Mouse (Mus musculus) embryonic fibroblast, embryonic 13.5 days (primary cell): ENCODE measurements around the gene Actb. TPM values are rescaled to one million over a fixed set of nuclear protein-coding genes. Genes with fewer than 3 reads are reported as not detected.
"Not testable (repeated sequence)": the region's sequence is repeated elsewhere in the genome, so short reads cannot be mapped to it uniquely, and the experiment has no call there.

Source experiments
- H3K27ac ChIP-seq: 2 replicates; pipeline ENCODE4 v1.5.1; 2012; ENCODE audit warnings: low read length, control low read depth, inconsistent platforms; ENCODE audit not compliant: insufficient read depth
- H3K4me1 ChIP-seq: 2 replicates; pipeline ENCODE4 v1.6.1; 2011; ENCODE audit warnings: low read length; ENCODE audit not compliant: control insufficient read depth, insufficient read depth
- H3K4me3 ChIP-seq: 2 replicates; pipeline ENCODE4 v1.5.1; 2011; ENCODE audit warnings: mild to moderate bottlenecking, control low read depth, low read length; ENCODE audit not compliant: insufficient read depth
- CTCF ChIP-seq: IDR thresholded peaks from 2 replicates; pipeline ENCODE4 v1.5.1; 2011; ENCODE audit warnings: mild to moderate bottlenecking, control low read depth, low read length, moderate library complexity, borderline replicate concordance; ENCODE audit not compliant: insufficient read depth
- POLR2A ChIP-seq: IDR thresholded peaks from 2 replicates; pipeline ENCODE4 v1.6.1; 2011; ENCODE audit warnings: low read depth, mild to moderate bottlenecking, control low read depth, low read length, moderate library complexity
- polyA plus RNA-seq: library from polyadenylated mRNA; stranded (reverse); fragments of >200 nt; gene quantifications from 2 replicates; pipeline ENCODE4 v1.2.4, GENCODE M21; 2011; ENCODE audit warnings: low read depth; ENCODE audit not compliant: missing spikeins, insufficient read length

Actb gene
- polyA plus RNA-seq, 1 experiment: 7,994 TPM

DNA sequence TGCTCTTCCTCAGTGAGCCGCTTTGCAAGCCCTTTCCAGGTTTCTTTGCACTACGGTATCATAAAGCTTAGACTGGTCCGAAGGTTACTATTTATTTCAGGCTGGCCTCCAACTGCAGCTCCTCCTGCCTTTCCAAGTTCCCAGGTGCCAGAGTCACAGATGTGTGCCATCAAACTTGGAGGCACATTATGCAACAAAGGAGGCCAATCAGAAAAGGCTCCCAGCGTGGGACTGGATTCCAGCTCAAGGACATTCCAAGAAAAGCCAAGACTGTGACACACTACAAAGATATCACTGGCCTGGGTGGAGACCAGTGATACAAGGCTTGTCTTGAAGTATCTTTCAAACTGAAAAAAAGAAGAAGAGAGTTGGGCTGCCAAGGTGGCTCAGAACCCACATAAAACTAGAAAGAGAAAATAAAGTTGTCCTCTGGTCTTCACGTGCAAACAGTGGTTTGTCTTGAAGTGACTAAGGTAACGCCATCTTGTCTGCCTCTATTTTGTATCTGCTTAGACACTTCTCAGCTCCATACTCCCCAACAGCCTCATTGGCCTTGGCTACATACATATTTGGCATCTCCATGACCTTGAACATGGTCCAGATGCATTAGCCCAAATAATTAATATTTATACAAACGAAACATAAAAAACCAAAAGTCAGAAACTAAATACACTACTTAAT, 8.8 kb downstream of the Actb start:
- Histone ChIP-seq H3K4me3 (no peak overlapping the region), H3K27ac (no peak overlapping the region), H3K4me1 (0 out of 2 replicates have a peak, but pooled peaks cover 3% of the 10 kb centered on the region)
- TF ChIP-seq POLR2A: peak; percentile 12; the same call in 1 of the 2 replicates
- TF ChIP-seq CTCF: no peak

- no peak overlapping the region for H3K27ac ChIP-seq
- 0 out of 2 replicates have a peak, but pooled peaks cover 3% of the 10 kb centered on the region for H3K4me1 ChIP-seq
- TF ChIP-seq CTCF (no peak), POLR2A (no peak)
- no peak overlapping the region for H3K4me3 ChIP-seq
These were observed 9.8 kb downstream of the Actb start for GRCm38 (mm10) chr5:142896713-142897112.

DNA sequence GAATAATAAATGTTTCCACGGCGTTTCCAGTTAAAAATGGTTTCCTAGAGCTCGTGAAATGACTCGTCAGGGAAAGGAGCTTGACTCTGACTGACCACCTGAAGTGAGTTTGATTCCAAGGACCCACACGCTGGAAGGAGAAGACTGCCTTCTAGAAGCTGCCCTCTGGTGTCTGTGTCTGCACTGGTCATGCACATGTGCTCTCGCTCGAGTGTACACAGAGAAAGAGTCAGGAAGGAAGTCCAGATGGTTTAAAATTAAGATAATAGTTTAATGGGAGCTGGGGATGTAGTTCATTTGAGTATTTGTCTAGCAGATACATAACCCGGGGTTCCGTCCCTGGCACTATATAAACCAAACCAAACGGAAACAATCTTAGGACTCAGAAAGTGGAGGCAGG, 10.4 kb downstream of the Actb start:
- TF ChIP-seq POLR2A (no peak; the same call in 1 of the 2 replicates), CTCF (no peak; the same call in 1 of the 2 replicates)
- peak overlapping the region; percentile 75; the same call in 1 of the 2 replicates for H3K4me3 ChIP-seq

GRCm38 (mm10) chr5:142894918-142895613, 11.5 kb downstream of the Actb start, which contains the start of gene Fbxl18:
TSS of gene Fbxl18 (minus strand) at chr5:142895421.
- Histone ChIP-seq H3K4me1 (0 out of 2 replicates have a peak, but pooled peaks cover 3% of the 10 kb centered on the region), H3K4me3 (peak within 1 kb of the TSS; percentile 75), H3K27ac (peak within 1 kb of the TSS; percentile 41)

More for the DNA sequence above, 10.4 kb downstream of the Actb start:
- no peak overlapping the region for H3K27ac ChIP-seq
- 0 out of 2 replicates have a peak, but pooled peaks cover 3% of the 10 kb centered on the region for H3K4me1 ChIP-seq

DNA sequence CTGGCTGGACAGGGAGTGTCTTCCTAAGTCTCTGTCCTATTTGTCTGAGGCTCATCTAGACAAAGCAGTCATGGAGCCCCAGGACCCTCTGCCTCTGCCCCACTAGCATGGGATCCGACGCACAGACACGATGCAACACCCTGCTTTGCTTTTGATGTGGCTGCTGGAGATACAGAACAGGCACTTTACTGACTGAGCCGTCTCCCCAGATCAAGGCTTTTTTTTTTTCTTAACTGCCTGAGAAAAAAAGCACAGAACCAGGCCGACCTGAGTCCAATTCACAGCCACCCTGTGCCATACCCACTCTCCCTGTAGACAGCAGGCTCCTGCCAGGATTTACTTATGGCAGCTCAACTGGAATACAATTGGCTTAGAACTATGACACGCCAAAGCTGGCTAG, 15.2 kb downstream of the Actb start:
- Histone ChIP-seq H3K4me1 (0 out of 2 replicates have a peak, but pooled peaks cover 3% of the 10 kb centered on the region), H3K4me3 (no peak overlapping the region), H3K27ac (no peak overlapping the region)
- TF ChIP-seq POLR2A: no peak

More at GRCm38 (mm10) chr5:142894918-142895613, 11.5 kb downstream of the Actb start, which contains the start of gene Fbxl18:
- TF ChIP-seq POLR2A (peak; percentile 77), CTCF (no peak)

- H3K4me3 ChIP-seq, H3K4me1 ChIP-seq, H3K27ac ChIP-seq: not testable (repeated sequence)
These were observed 19.0 kb downstream of the Actb start for GRCm38 (mm10) chr5:142887533-142887932.

DNA sequence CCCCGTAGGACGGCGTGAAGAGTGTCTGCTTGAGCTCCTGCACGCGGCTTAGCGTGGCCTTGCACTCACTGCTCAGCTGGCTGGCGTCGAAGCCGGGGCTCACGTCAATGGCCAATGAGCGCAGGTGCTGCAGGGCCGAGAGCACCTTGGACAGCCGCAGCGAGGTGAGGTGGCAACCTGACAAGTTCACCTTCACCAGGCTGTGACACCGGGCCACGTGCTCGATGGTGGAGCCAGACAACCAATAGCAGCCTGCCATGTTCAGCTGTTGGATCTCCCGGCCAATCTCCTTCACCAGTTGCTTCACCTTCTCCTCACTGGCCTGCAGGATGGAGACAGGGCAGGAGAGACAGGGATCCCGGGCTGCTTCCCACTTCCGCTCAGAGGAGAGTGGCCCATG, 19.8 kb downstream of the Actb start:
- Histone ChIP-seq H3K27ac (no peak overlapping the region), H3K4me3 (no peak overlapping the region), H3K4me1 (no peaks in the 10 kb centered on the region)
- no peak for TF ChIP-seq CTCF
- no peak for TF ChIP-seq POLR2A

GRCm38 (mm10) chr5:142886181-142886580, 20.4 kb downstream of the Actb start:
- Histone ChIP-seq H3K4me3 (no peak overlapping the region), H3K4me1 (no peaks in the 10 kb centered on the region), H3K27ac (no peak overlapping the region)
- TF ChIP-seq POLR2A: no peak
- TF ChIP-seq CTCF: no peak

DNA sequence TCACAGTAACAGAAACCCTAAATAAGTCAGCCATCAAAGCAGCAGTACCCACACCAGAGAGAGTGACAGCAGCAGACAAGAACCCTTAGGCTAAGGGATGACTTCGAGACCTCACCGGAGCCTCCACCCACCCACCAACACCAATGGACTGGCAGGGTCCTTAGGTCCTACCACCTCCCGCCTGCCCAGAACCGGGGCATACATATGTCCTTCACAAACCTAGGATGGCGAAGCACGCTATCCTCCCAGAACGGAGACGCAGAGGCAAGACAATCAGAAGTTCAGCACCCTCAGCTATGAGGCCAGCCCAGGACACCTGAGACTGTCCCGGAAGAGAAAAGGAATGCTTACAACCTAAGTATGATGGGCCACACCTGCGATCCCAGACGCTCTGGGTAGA, 24.1 kb downstream of the Actb start:
- Histone ChIP-seq H3K4me1 (no peaks in the 10 kb centered on the region), H3K4me3 (no peak overlapping the region), H3K27ac (no peak overlapping the region)
- TF ChIP-seq CTCF (no peak), POLR2A (no peak)

DNA sequence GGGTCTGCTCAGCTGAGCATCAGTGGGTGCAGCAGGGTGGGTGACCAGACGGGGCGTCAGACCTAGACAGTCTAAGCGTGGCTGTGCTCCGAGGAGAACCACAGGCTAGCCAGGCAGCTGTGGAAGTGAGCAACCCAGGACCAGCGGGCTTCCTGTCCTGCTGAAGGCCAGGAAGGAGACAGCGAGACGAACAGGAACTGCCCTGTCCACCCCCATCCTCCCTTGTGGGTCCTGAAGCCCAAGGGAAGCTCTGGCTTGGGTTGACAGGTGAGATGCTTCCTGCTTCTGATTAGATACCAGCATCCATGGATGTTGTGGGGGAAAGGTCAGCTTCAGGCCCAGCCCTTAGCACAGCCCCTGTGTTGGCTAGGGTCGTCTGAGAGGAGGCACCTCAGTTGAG, 24.6 kb downstream of the Actb start:
- Histone ChIP-seq H3K4me3 (no peak overlapping the region), H3K27ac (no peak overlapping the region), H3K4me1 (0 out of 2 replicates have a peak, but pooled peaks cover 2% of the 10 kb centered on the region)
- no peak for TF ChIP-seq CTCF
- TF ChIP-seq POLR2A: no peak
